Mouse (Mus musculus) bone marrow macrophage, adult 2 months (primary cell): Measurements from ENCODE around the gene Pld4. TPM values are rescaled to one million over a fixed set of nuclear protein-coding genes. Genes with fewer than 3 reads are reported as not detected.
A peak's percentile ranks its signal among the peaks of the same experiment; 100 is the strongest.
"Not testable (repeated sequence)": the region's sequence is repeated elsewhere in the genome, so short reads cannot be mapped to it uniquely, and the experiment has no call there.

Experiments
- H3K27ac ChIP-seq: 2 replicates; pipeline ENCODE4 v1.5.1; 2012; ENCODE audit warnings: low read depth, low read length; ENCODE audit not compliant: insufficient read depth
- H3K4me1 ChIP-seq: 2 replicates; pipeline ENCODE4 v1.6.1; 2012; ENCODE audit warnings: low read length; ENCODE audit not compliant: control insufficient read depth, insufficient read depth
- H3K4me3 ChIP-seq: 2 replicates; pipeline ENCODE4 v1.5.1; 2012; ENCODE audit warnings: mild to moderate bottlenecking, low read length, moderate library complexity; ENCODE audit not compliant: insufficient read depth
- CTCF ChIP-seq: IDR thresholded peaks from 2 replicates; pipeline ENCODE4 v1.5.1; 2012; ENCODE audit warnings: low read depth, mild to moderate bottlenecking, low read length, moderate library complexity
- POLR2A ChIP-seq: IDR thresholded peaks from 2 replicates; pipeline ENCODE4 v1.6.1; 2012; ENCODE audit warnings: mild to moderate bottlenecking, low read depth, low read length, borderline replicate concordance
- polyA plus RNA-seq: library from polyadenylated mRNA; stranded (reverse); fragments of >200 nt; gene quantifications from 2 replicates; pipeline ENCODE4 v1.2.4, GENCODE M21; 2012; ENCODE audit not compliant: missing spikeins, insufficient read depth, insufficient read length

Gene Pld4
- polyA plus RNA-seq, 1 experiment = 1,170 TPM

- TF ChIP-seq POLR2A (no peak), CTCF (no peak)
- H3K27ac ChIP-seq = no peak within 1 kb of the TSS
Measured at GRCm38 (mm10) chr12:112808587-112809364, 48.3 kb downstream of the Pld4 start, which contains the start of gene Clba1. Gene Clba1, plus strand, starts transcription at chr12:112808937.

DNA sequence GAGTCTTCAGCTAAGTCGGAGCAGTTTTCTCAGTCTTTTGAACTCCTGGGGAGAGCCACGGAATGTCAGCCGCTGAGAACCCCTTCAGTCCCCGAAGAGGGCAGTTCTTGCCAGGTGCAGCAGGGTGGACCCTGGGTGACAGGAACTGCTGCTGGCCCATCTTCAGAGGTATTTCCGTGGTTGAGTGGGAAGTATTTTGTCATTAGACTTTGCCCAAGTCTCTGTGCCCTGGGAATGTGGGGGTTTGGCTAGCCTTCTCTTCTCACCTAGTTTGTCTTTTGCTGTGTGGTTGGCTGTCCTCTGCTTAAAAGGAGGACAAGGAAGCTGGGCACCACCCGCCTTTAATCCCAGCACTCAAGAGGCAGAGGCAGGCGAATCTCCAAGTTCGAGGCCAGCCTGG is 49.2 kb downstream of the Pld4 start:
- TF ChIP-seq CTCF (no peak), POLR2A (no peak)
- H3K4me1 ChIP-seq = no peaks in the 10 kb centered on the region
- no peak overlapping the region for H3K27ac ChIP-seq
- H3K4me3 ChIP-seq = peak overlapping the region; percentile 77

More at GRCm38 (mm10) chr12:112808587-112809364, 48.3 kb downstream of the Pld4 start, which contains the start of gene Clba1:
- Histone ChIP-seq H3K4me1 (no peaks in the 10 kb centered on the region), H3K4me3 (peak within 1 kb of the TSS; percentile 77)

DNA sequence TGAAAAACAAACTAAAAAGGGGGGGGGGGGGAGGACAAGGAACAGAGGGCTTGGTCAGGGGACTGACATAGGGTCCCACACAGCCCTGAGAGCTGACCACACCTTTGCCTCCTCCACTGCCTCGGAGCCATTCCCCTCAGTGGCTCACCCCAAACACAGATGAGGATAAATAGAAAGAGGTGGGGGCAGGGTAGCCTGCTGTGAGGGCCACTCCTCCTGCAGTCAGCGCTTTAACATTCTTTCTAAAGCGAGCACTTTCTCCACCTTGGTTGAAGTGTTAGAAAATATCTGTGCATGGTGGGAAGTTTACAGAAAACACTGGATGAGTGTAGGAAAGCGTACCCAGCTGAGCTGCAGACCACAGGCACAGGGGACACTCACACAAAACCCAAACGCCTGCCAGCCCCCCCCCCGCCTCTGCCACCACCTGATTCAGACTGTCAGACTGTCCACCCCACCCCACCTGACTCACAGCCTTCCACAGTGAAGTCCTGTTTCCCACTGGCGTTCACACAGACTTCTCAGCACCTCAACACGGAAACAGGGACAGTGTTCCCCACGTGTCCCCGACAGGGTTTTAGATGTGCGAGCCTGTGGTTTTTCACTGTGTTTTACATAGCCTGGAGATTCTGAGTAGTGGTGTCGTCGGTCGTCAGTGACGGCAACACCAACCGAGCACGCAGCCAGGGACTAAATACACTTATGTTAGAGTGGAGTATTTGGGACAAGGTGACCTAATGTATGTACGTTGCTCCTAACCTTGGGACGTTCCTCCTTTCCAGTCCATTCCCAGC is 49.8 kb downstream of the Pld4 start:
- no peak overlapping the region for H3K4me3 ChIP-seq
- TF ChIP-seq POLR2A (no peak), CTCF (no peak)
- no peak overlapping the region for H3K27ac ChIP-seq
- H3K4me1 ChIP-seq = no peaks in the 10 kb centered on the region

DNA sequence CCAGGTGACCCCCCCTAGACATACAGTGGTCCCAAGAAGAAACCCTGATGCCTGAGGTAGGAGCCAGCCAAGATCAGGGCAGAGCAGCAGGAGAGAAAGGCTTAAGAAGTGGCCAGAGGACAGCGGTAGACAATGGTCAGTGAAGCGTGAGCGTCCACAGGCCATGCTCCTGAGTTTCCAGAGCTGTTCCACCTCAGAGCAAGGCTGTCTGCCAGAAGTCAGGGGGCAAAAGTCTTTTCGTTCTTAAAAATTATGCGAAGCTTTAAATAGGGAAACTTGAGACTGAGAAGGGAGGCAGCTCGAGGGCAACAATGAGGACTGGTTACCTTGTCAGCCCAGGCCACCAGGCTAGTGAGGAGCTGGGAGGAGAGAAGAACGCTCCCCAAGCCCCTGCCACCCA is 52.9 kb downstream of the Pld4 start:
- Histone ChIP-seq H3K4me1 (no peaks in the 10 kb centered on the region), H3K4me3 (no peak overlapping the region), H3K27ac (no peak overlapping the region)
- no peak for TF ChIP-seq CTCF

- TF ChIP-seq CTCF (no peak), POLR2A (no peak)
- Histone ChIP-seq H3K27ac (no peak overlapping the region), H3K4me1 (no peaks in the 10 kb centered on the region)
Measured at GRCm38 (mm10) chr12:112814682-112815470, 54.4 kb downstream of the Pld4 start.

DNA sequence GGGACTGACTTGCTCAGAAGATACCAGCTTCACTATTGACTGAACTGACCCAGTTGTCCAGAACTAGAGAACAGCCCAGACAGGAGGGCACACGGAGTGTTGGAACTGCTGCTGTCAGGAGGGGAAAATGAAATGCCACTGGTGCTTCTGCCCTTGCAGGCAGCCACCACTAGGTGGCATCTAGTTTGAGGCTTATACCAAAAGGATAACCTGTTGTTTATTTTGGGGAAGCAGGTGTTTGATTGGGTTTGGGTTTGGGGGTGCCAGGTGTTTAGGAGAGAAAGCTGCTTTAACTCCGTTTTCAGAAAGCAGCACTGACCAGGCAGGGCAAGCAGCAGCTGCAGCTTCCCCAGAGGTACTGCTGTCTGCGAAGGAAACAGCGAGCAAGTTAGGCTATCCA is 55.8 kb downstream of the Pld4 start:
- H3K27ac ChIP-seq = no peak overlapping the region
- no peaks in the 10 kb centered on the region for H3K4me1 ChIP-seq
- no peak overlapping the region for H3K4me3 ChIP-seq
- peak; percentile 92 for TF ChIP-seq CTCF
- TF ChIP-seq POLR2A = no peak

More at GRCm38 (mm10) chr12:112814682-112815470, 54.4 kb downstream of the Pld4 start:
- no peak overlapping the region for H3K4me3 ChIP-seq

DNA sequence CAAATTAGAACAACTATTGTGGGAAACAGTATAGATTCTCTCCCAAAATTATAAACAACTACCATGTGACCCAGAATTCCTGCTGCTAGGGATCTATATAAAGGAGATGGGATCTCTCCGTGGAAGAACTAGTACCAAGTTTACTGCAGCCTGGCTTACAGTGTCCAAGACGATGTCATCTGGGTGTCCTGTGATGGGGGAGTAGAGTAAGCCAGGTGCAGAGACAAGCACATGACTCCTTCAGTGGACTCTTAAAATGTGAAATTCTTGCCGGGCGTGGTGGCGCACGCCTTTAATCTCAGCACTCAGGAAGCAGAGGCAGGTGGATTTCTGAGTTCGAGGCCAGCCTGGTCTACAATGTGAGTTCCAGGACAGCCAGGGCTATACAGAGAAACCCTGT is 56.4 kb downstream of the Pld4 start:
- H3K4me1 ChIP-seq, H3K27ac ChIP-seq, H3K4me3 ChIP-seq: not testable (repeated sequence)

Other genes starting within 250 kb of the Pld4 start
- not detected in 2 replicates for gene Tmem179, start 243.9 kb upstream of the Pld4 start, polyA plus RNA-seq
- 28.0 and 30.8 TPM in 2 replicates for gene Inf2, start 171.9 kb upstream of the Pld4 start, polyA plus RNA-seq
- 33.2 and 38.5 TPM in 2 replicates for gene Adssl1, start 140.6 kb upstream of the Pld4 start, polyA plus RNA-seq
- gene Siva1, start 116.0 kb upstream of the Pld4 start, polyA plus RNA-seq = 34.9 and 52.4 TPM in 2 replicates
- 169 and 176 TPM in 2 replicates for gene Akt1, start 85.8 kb upstream of the Pld4 start, polyA plus RNA-seq
- gene Zbtb42, start 81.8 kb upstream of the Pld4 start, polyA plus RNA-seq = 9.2 and 10.1 TPM in 2 replicates
- 8.5 and 17.7 TPM in 2 replicates for gene Cep170b, start 40.2 kb upstream of the Pld4 start, polyA plus RNA-seq
- 27.3 TPM in 2 replicates for gene Ahnak2, start 42.0 kb downstream of the Pld4 start, polyA plus RNA-seq
- 2.0 and 2.1 TPM in 2 replicates for gene Clba1, start 48.3 kb downstream of the Pld4 start, polyA plus RNA-seq
- 26.2 and 28.0 TPM in 2 replicates for gene Cdca4, start 68.8 kb downstream of the Pld4 start, polyA plus RNA-seq
- gene Gpr132, start 107.6 kb downstream of the Pld4 start, polyA plus RNA-seq = 42.1 and 44.3 TPM in 2 replicates
- gene Jag2, start 169.1 kb downstream of the Pld4 start, polyA plus RNA-seq = 2.8 and 3.2 TPM in 2 replicates
- gene Nudt14, start 181.5 kb downstream of the Pld4 start, polyA plus RNA-seq = 31.4 and 32.1 TPM in 2 replicates
- 9.0 and 9.9 TPM in 2 replicates for gene Btbd6, start 215.8 kb downstream of the Pld4 start, polyA plus RNA-seq
- gene Brf1, start 240.0 kb downstream of the Pld4 start, polyA plus RNA-seq = 42.1 and 49.9 TPM in 2 replicates